Mouse (Mus musculus) thymus, adult 2 months (tissue): ENCODE measurements around the gene Reg3b. TPM values are rescaled to one million over a fixed set of nuclear protein-coding genes. Genes with fewer than 3 reads are reported as not detected.
"Not testable (repeated sequence)": the region's sequence is repeated elsewhere in the genome, so short reads cannot be mapped to it uniquely, and the experiment has no call there.

Experiments
- DNase-seq: peaks from one replicate; pipeline ENCODE4 v3.0.0; 2021
- H3K27ac ChIP-seq: fragments of 200-500 bp; 2 replicates; pipeline ENCODE4 v1.5.1; 2012; ENCODE audit warnings: low read length, control low read depth; ENCODE audit not compliant: control insufficient read depth, insufficient read depth
- H3K27me3 ChIP-seq: fragments of 200-500 bp; 2 replicates; pipeline ENCODE4 v1.6.1; 2012; ENCODE audit warnings: mild to moderate bottlenecking, low read length, moderate library complexity, mixed read lengths; ENCODE audit not compliant: control insufficient read depth, insufficient read depth
- H3K36me3 ChIP-seq: fragments of 200-500 bp; 2 replicates; pipeline ENCODE4 v1.6.1; 2012; ENCODE audit warnings: mild to moderate bottlenecking, low read length, moderate library complexity; ENCODE audit not compliant: control insufficient read depth, insufficient read depth
- H3K4me1 ChIP-seq: fragments of 200-500 bp; replicated peaks from 2 replicates; pipeline ENCODE4 v1.6.1; 2012; ENCODE audit warnings: low read length; ENCODE audit not compliant: control insufficient read depth, insufficient read depth
- H3K4me3 ChIP-seq: fragments of 200-500 bp; 2 replicates; pipeline ENCODE4 v1.5.1; 2012; ENCODE audit warnings: mild to moderate bottlenecking, low read length, control low read depth, moderate library complexity; ENCODE audit not compliant: control insufficient read depth, insufficient read depth
- CTCF ChIP-seq: fragments of 200-500 bp; IDR thresholded peaks from 2 replicates; pipeline ENCODE4 v1.5.1; 2012; ENCODE audit warnings: mild to moderate bottlenecking, control low read depth, low read length, moderate library complexity, borderline replicate concordance; ENCODE audit not compliant: control insufficient read depth, poor library complexity, insufficient read depth; ENCODE audit errors: extremely low read depth
- POLR2A ChIP-seq: fragments of 200-500 bp; IDR thresholded peaks from 2 replicates; pipeline ENCODE4 v1.6.1; 2012; ENCODE audit warnings: mild to moderate bottlenecking, low read length, control low read depth, moderate library complexity; ENCODE audit not compliant: control insufficient read depth, poor library complexity, insufficient read depth; ENCODE audit errors: extremely low read depth
- WGBS: fragments of 180-500 bp; shearing (Covaris S2); methylation state at CpG from one replicate; pipeline ENCODE4 v1.1.7; 2018; 5-methylcytosine and 5-hydroxymethylcytosine counted together
- polyA plus RNA-seq: library from polyadenylated mRNA; depleted of rRNA; stranded (reverse); fragments of >200 nt; gene quantifications from 2 replicates; pipeline ENCODE4 v1.2.3, GENCODE M21; 2012; rRNA removed

Reg3b gene
- polyA plus RNA-seq, 1 experiment = 9.4 TPM

GRCm38 (mm10) chr6:78361971-78362563 is 8.4 kb upstream of the Reg3b start:
- no peaks in the 10 kb centered on the region for H3K27me3 ChIP-seq
- 53% methylated on average over 2 of the region's 2 CpGs for WGBS
- no peak overlapping the region for H3K4me3 ChIP-seq
- H3K4me1 ChIP-seq = no peaks in the 10 kb centered on the region
- H3K36me3 ChIP-seq = no peaks in the 10 kb centered on the region
- no peak for DNase-seq
- no peak overlapping the region for H3K27ac ChIP-seq
- no peak for TF ChIP-seq POLR2A
- TF ChIP-seq CTCF = no peak

GRCm38 (mm10) chr6:78378765-78379164 is 8.3 kb downstream of the Reg3b start, which contains the start of gene Reg3d:
Reg3d (minus strand) TSS chr6:78378865.
- H3K27ac ChIP-seq = no peak within 1 kb of the TSS
- no peaks in the 10 kb centered on the region for H3K27me3 ChIP-seq
- no peak within 1 kb of the TSS for H3K4me3 ChIP-seq
- 84% methylated on average over 2 of the region's 2 CpGs for WGBS
- H3K36me3 ChIP-seq = no peaks in the 10 kb centered on the region
- no peak for DNase-seq
- no peak for TF ChIP-seq POLR2A
- no peak for TF ChIP-seq CTCF
- H3K4me1 ChIP-seq = no peaks in the 10 kb centered on the region

- Histone ChIP-seq H3K27me3 (no peaks in the 10 kb centered on the region), H3K36me3 (no peaks in the 10 kb centered on the region), H3K4me1 (no peaks in the 10 kb centered on the region), H3K27ac (no peak within 1 kb of the TSS), H3K4me3 (no peak within 1 kb of the TSS)
- TF ChIP-seq POLR2A = no peak
- no peak for TF ChIP-seq CTCF
- no peak for DNase-seq
Measured at GRCm38 (mm10) chr6:78380409-78380808, 10.0 kb downstream of the Reg3b start, which contains the start of gene Reg3a. Reg3a (plus strand) TSS chr6:78380709.

- H3K27ac ChIP-seq = no peak overlapping the region
- WGBS = 81% methylated on average over 3 of the region's 3 CpGs
- H3K4me1 ChIP-seq = no peaks in the 10 kb centered on the region
- no peaks in the 10 kb centered on the region for H3K36me3 ChIP-seq
- TF ChIP-seq CTCF (no peak), POLR2A (no peak)
- H3K4me3 ChIP-seq = no peak overlapping the region
- DNase-seq = no peak
- no peaks in the 10 kb centered on the region for H3K27me3 ChIP-seq
Measured at GRCm38 (mm10) chr6:78385609-78386008, 15.2 kb downstream of the Reg3b start.

GRCm38 (mm10) chr6:78395323-78395722 is 24.9 kb downstream of the Reg3b start, which contains the start of gene Reg2:
Reg2 (plus strand) TSS chr6:78395623.
- H3K27me3 ChIP-seq, H3K4me1 ChIP-seq, H3K4me3 ChIP-seq, H3K27ac ChIP-seq, DNase-seq, H3K36me3 ChIP-seq: not testable (repeated sequence)
- 92% methylated on average over 5 of the region's 17 CpGs for WGBS

- not testable (repeated sequence) for H3K36me3 ChIP-seq, DNase-seq, H3K27me3 ChIP-seq, H3K27ac ChIP-seq, H3K4me3 ChIP-seq, H3K4me1 ChIP-seq
Measured at GRCm38 (mm10) chr6:78422411-78422810, 52.0 kb downstream of the Reg3b start, which contains the start of gene Reg1. Reg1 (plus strand) TSS chr6:78422711.

Other genes starting within 250 kb of the Reg3b start
- gene Reg3d, start 8.2 kb downstream of the Reg3b start, polyA plus RNA-seq = not detected in 2 replicates
- gene Reg3a, start 10.1 kb downstream of the Reg3b start, polyA plus RNA-seq = 0.50 and 0.51 TPM in 2 replicates
- 0.65 TPM in 1 of 2 replicates, not detected in the other for gene Reg2, start 25.0 kb downstream of the Reg3b start, polyA plus RNA-seq
- 1.3 and 4.2 TPM in 2 replicates for gene Reg1, start 52.1 kb downstream of the Reg3b start, polyA plus RNA-seq
- gene Reg3g, start 98.2 kb downstream of the Reg3b start, polyA plus RNA-seq = 44.0 and 64.5 TPM in 2 replicates